Mouse (Mus musculus): ENCODE data around the gene Sh3rf3. TPM values are rescaled to one million over a fixed set of nuclear protein-coding genes. Genes with fewer than 3 reads are reported as not detected.

Sh3rf3 gene
- under 1 TPM in 1 of 26 experiments, not detected in 25; 0.98 TPM for total RNA-seq (2018; cell fraction: chromatin; rRNA removed)
- total RNA-seq (2018; cell fraction: cytosol; rRNA removed) = not detected
- total RNA-seq (2018; cell fraction: nucleus; rRNA removed) = not detected
- not detected in 3 replicates for polyA plus RNA-seq (2018)

DNA sequence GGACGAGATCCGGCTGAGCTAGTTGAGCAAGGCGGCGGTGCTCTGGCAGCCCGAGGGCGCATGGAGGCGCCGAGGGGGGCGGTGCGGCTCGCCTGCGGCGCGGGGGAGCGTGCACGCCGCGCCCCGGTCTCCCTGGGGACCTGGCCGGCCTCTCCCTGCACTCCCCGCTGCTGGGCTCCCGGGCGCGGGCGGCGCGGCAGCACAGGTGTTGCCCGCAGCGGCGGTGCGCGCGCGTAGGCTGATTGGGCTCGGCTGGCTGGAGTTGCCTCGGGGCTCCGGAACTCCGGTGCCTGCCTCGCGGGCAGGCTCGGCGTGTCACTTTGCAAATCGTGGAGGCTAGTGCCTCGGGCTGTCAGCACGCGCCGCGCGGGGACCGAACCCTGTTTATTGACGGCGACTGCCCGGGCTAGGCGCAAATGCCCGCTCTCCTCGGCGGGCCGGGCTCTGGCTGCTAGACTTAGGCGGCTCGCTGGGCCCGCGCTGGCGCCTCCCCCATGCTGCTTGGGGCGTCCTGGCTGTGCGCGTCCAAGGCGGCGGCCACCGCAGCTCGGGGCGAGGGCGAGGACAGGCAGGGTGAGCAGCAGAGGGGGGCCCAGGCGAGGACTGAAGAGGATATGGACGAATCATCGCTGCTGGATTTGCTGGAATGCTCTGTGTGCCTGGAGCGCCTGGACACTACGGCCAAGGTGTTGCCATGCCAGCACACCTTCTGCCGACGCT is at the start of gene Sh3rf3:
Gene Sh3rf3, plus strand, starts transcription at position 279 of the 720 bp plus-strand sequence.
- 2% methylated on average over 72 of the region's 79 CpGs for WGBS (ENCODE audit: missing documents)
- Histone ChIP-seq H3K36me3 (ENCODE audit: inconsistent target) (no peaks in the 10 kb centered on the region), H3K79me2 (ENCODE audit: inconsistent target) (no peaks in the 10 kb centered on the region), H3K27ac (no peak within 1 kb of the TSS), H3K4me3 (ENCODE audit: inconsistent target) (no peak within 1 kb of the TSS)

DNA sequence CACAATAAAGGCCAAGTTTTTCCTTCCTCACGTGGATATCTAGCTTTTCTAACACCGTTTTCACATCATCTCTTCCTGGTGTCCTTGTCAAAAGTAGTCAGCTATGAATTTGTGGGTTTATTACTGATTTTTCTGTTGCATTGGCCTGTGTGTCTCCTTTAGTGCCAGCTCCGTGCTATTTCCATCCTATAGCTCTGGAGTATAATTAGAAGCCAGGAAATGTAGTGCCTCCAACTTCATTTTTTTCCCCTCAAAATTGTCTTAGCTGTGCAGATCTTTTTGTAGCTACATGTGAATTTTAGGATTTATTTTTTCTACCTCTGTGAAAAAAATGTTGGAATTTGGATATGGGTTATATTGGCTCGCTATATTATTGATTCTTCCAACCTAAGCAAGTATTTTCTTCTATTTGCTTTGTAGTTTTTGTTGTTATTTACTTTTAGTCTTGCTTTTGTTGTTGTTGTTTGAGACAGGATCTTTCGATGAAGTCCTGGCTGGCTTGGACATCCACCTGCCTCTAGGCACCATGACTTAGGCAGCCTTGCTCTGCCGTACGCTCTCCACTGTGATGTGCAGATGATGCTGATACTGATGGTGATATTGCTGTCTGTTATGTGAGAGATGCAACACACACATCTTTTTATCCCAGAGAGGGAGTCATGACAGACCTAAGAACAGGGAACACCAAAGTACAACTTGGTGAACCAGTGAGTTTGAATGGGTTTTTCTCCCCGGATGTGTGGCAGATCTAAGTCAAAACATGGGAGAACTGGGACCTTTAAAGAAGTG is 24.5 kb upstream of the Sh3rf3 start:
- WGBS (ENCODE audit: missing documents) = 89% methylated on average over 8 of the region's 8 CpGs
- Histone ChIP-seq H3K4me3 (ENCODE audit: inconsistent target) (no peak overlapping the region), H3K79me2 (ENCODE audit: inconsistent target) (no peaks in the 10 kb centered on the region), H3K36me3 (ENCODE audit: inconsistent target) (no peaks in the 10 kb centered on the region), H3K27ac (no peak overlapping the region)

DNA sequence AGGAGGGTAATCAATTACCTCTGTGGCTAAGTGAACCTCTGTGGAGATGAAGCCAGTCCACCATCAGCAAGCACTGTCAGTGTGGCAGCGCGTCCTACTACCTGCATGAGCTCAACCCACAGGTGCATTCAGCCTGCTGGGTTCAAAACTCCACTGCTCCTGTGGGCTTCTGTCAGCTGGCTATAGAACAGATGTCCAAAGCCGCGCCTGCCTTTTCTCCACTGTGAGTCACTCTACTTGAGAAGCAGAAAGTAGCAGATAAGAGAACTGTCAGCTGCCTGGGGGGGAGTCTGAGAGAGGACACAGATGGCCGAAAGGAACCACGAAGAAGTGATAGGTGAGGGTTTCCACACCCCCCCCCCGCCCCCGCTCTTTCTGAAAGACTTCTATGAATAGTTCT is 15.6 kb upstream of the Sh3rf3 start:
- H3K4me3 ChIP-seq (ENCODE audit: inconsistent target) = no peak overlapping the region
- H3K27ac ChIP-seq = no peak overlapping the region
- H3K36me3 ChIP-seq (ENCODE audit: inconsistent target) = no peaks in the 10 kb centered on the region
- 92% methylated on average over 8 of the region's 8 CpGs for WGBS (ENCODE audit: missing documents)
- no peaks in the 10 kb centered on the region for H3K79me2 ChIP-seq (ENCODE audit: inconsistent target)

DNA sequence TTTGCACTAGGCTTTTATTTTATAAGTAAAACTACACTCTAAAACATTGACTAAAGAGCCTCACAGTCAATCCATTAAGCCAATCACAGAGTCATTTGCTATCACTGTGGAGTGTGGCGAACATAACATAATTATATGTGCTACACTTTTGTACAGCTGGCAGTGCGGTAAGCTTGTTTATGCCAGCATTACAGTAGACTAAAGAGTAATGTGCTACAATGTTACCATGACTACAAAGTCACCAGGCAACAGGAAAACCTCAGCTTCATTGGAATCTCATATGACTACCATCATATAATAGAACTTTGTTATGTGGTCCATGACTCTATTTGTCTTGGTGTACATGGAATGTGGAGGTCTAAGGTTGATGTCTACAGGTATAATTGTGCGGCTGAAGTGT is 15.0 kb upstream of the Sh3rf3 start:
- no peaks in the 10 kb centered on the region for H3K36me3 ChIP-seq (ENCODE audit: inconsistent target)
- no peaks in the 10 kb centered on the region for H3K79me2 ChIP-seq (ENCODE audit: inconsistent target)
- no peak overlapping the region for H3K27ac ChIP-seq
- H3K4me3 ChIP-seq (ENCODE audit: inconsistent target) = no peak overlapping the region
- WGBS (ENCODE audit: missing documents) = 88% methylated on average over 3 of the region's 3 CpGs

DNA sequence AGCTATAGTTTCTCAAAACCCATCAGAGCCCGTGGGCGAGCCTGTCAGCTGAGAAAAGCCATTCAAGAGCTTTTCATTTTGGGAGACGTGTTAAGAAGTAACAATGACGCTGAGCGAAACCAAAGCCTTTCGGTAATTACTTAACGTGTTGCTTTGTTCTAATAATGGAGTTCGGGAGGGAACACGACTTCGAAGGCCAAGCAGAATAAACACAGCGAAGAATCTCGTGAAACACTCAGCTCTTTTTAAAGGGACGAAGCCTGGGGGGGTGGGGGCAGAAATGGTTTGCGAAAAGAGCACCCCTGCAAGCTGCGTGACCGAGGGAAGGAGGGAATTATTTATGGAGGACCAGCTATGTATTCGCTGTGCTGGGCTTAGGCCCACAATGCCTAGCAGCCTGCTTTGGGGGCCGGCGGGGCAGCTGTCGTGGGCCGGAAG is 12.1 kb upstream of the Sh3rf3 start:
- no peak overlapping the region for H3K4me3 ChIP-seq (ENCODE audit: inconsistent target)
- H3K27ac ChIP-seq = no peak overlapping the region
- 89% methylated on average over 21 of the region's 21 CpGs for WGBS (ENCODE audit: missing documents)
- H3K36me3 ChIP-seq (ENCODE audit: inconsistent target) = no peaks in the 10 kb centered on the region
- no peaks in the 10 kb centered on the region for H3K79me2 ChIP-seq (ENCODE audit: inconsistent target)

DNA sequence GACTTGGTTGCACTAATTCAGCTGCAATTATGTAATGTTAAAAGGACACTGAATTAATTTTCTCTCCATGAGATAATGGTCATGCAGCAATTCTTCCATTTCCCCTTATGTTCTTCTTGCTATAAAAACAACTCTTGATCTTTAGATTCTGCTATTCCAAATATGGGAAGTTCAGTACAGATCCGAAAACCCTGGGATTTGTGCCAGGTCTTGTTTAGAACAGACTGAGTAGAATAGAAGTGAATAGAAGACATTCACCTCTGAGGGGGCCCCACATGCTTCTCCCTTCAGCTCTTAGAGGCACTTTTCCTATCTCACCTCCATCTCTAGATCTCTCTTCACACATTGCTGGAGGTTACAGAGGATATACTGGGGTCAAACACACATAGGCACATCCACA is 10.8 kb upstream of the Sh3rf3 start:
- WGBS (ENCODE audit: missing documents) = 67% methylated on average over 1 of the region's 1 CpGs
- H3K36me3 ChIP-seq (ENCODE audit: inconsistent target) = no peaks in the 10 kb centered on the region
- no peak overlapping the region for H3K4me3 ChIP-seq (ENCODE audit: inconsistent target)
- H3K27ac ChIP-seq = no peak overlapping the region
- no peaks in the 10 kb centered on the region for H3K79me2 ChIP-seq (ENCODE audit: inconsistent target)

DNA sequence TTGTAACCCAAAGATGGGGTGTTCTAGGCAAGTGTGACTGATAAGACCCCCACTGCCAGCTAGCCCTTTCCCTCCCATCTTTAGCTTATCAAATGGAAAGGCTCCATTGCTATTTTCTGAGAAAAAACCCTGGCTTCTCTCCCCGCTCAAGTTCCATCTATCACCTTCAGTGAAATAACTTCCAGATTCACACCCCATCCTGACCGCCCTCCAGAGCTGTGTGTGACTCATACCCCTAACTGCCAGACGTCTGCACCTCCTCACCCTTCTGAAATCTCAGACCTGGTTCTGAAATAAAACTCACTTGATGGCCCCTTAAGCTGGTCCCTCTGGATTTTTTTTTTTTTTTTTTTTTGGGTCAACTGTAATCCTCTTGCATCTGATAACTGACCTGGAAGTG is 5.2 kb upstream of the Sh3rf3 start:
- Histone ChIP-seq H3K27ac (no peak overlapping the region), H3K4me3 (ENCODE audit: inconsistent target) (no peak overlapping the region), H3K79me2 (ENCODE audit: inconsistent target) (no peaks in the 10 kb centered on the region), H3K36me3 (ENCODE audit: inconsistent target) (no peaks in the 10 kb centered on the region)
- whole genome bisulfite sequencing (ENCODE audit: missing documents) = 81% methylated on average over 3 of the region's 3 CpGs

DNA sequence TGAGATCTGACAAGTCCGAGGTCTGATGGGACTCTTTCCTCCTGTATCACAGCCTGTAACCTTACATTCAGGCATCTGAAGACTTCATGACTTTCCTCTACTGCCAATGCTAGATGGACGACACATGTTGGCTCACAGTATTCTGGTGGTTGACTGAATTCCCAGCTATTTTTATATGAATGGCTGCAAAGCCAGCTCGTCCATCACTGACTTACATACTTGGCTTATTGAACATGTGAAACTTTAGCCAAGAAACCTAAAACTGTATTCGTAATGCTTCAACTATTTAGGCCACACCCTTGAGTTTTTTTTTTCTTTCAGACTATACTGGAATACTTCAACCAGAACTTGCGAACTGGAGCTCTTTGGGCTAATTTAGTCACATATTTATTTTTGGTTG is 3.0 kb upstream of the Sh3rf3 start:
- Histone ChIP-seq H3K79me2 (ENCODE audit: inconsistent target) (no peaks in the 10 kb centered on the region), H3K27ac (no peak overlapping the region), H3K36me3 (ENCODE audit: inconsistent target) (no peaks in the 10 kb centered on the region), H3K4me3 (ENCODE audit: inconsistent target) (no peak overlapping the region)
- WGBS (ENCODE audit: missing documents) = 83% methylated on average over 5 of the region's 5 CpGs

DNA sequence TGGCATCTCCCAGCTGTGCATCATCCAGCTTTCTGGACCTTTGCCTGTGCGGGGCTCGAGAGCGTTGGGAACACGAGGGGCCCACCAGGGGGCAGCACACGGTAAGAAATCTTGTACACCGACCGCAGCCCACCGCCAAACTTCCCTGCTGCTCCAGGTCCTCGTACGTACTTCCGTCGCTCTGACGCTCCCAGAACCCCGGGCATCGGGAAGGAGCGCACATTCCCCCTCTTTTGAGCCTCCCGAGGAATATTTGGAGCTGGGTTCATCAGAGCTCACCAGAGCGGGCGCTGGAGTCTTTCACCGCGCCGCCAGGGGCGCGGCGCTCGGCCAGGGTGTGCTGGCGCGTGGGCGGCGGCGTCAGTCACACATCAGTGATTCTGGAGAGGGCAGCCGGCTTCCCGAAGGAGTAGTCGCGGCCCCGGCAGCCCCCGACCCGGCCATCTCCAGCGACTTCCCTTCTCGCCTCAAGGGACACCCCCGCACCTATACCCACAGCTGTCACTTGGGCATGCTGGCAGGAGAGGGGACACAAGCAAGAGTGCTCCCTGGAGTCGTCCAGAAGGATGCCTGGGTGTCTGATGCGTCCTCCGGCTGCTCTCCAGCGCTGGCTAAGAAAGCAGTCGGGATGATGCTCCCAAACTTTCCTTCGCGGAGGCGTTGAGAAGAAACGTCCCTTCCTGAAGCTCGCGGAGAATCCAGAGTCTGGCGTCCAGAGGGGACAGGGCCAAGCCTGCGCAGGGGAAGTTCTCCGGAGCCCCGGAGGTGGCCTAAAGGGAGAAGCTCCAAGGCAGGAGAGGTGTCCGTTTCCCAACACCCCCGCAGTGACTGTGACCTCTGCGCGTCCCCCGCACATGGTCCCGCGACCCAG is 714 bp upstream of the Sh3rf3 start:
- WGBS (ENCODE audit: missing documents) = 2% methylated on average over 63 of the region's 63 CpGs
- Histone ChIP-seq H3K36me3 (ENCODE audit: inconsistent target) (no peaks in the 10 kb centered on the region), H3K4me3 (ENCODE audit: inconsistent target) (no peak overlapping the region), H3K27ac (no peak overlapping the region), H3K79me2 (ENCODE audit: inconsistent target) (no peaks in the 10 kb centered on the region)

DNA sequence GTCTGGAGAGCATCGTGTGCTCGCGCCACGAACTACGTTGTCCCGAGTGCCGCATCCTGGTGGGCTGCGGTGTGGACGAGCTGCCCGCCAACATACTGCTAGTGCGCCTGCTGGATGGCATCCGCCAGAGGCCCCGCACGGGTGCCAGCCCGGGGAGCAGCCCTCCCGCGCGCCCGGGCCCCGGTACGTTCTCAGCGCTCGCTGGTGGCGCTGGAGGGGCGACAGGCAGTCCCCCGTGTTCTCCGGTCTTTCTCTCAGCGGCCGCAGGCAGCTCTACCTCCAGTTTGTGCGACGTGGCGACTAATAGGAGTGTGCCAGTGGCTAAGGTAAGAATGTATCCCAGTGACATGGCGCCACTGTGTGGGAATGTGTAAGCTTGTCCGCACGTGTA is 637 bp downstream of the Sh3rf3 start:
- Histone ChIP-seq H3K27ac (no peak overlapping the region), H3K36me3 (ENCODE audit: inconsistent target) (no peaks in the 10 kb centered on the region), H3K4me3 (ENCODE audit: inconsistent target) (no peak overlapping the region), H3K79me2 (ENCODE audit: inconsistent target) (no peaks in the 10 kb centered on the region)
- 5% methylated on average over 33 of the region's 35 CpGs for WGBS (ENCODE audit: missing documents)

DNA sequence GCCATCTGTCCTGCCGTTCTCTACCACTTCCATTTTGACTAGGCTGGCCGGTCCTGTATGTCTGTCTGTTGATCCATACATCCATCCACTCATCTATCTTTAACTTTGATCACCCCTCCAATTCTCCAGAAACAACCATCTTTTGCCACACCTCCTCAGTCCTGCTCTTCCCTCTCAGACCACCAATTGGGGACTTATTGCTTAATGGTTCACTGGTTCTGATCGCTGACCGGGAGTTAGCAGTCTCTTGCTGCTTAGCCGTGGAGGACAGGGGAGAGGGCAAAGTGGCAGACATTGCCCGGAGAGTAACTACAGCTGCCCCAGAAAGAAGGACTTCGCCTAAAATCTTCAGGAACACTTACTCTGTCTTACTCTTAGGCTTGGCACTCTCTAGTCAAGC is 1.3 kb downstream of the Sh3rf3 start:
- no peaks in the 10 kb centered on the region for H3K79me2 ChIP-seq (ENCODE audit: inconsistent target)
- no peaks in the 10 kb centered on the region for H3K36me3 ChIP-seq (ENCODE audit: inconsistent target)
- 82% methylated on average over 7 of the region's 7 CpGs for WGBS (ENCODE audit: missing documents)
- no peak overlapping the region for H3K4me3 ChIP-seq (ENCODE audit: inconsistent target)
- no peak overlapping the region for H3K27ac ChIP-seq

DNA sequence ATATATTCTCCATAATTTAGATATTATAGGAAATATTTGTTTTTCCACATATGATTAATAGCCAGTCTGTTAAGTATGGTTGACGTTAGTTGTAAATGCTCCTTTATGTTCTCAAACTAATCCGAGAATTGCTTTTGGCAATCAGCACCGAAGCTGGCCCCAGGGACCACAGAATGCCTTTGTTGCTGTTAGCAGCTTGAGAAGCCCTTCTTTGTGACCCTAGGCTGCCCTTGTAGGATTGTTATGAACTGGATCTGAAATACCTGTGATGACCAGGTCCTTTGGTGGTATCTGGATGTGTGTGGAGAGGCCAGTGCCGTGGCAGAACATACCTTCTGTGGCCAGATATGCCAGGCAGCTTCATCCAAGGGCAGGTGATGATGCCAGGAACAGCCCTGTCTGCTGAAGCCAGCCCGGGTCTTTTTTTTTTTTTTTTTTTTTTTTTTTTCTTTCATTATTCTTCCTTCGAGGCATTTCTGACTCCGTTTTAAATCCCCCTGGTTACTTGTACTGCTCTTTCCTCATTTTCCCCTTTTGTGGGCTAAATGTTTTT is 10.9 kb downstream of the Sh3rf3 start:
- 93% methylated on average over 6 of the region's 7 CpGs for WGBS (ENCODE audit: missing documents)
- Histone ChIP-seq H3K36me3 (ENCODE audit: inconsistent target) (no peaks in the 10 kb centered on the region), H3K79me2 (ENCODE audit: inconsistent target) (no peaks in the 10 kb centered on the region), H3K27ac (no peak overlapping the region), H3K4me3 (ENCODE audit: inconsistent target) (no peak overlapping the region)

DNA sequence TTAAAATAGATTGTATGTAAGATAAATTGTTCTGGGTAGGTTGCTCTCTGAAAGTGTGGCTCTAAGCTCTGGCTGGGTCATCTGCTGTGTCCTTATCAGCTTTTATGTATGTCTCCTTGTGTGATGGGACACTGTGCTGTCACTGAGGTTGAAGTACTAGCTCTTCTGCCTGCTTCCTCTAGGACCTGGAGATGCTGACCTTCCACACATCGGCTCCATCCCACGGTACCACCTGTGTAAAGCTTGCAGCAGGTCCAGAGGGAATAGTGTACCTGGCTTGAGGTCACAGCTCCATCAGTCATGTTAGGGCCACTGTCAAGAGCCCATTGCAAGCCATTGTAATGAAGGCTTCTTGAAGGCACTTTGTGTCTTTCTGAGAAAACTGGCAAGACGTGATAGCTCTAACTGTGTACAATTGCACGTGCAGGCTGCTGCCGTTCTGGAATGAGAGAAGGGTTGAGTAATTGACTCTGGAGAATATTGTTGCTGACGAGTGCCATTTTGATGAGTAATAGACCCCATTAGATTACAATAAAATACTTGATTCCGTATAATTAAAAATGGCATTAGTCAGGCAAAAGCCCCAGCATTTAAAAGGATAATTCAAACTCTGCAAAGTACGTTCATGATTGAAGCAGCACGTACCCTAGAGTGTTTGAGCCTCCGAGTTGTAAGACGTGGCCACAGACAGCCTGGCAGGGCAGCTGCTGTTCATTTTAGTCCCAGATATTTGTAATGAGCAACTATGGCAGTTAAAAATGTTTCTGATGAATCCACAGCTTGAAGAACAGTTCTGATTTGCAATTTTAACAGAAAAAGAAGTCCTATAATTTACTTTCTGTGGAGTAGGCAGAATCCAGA is 16.3 kb downstream of the Sh3rf3 start:
- H3K27ac ChIP-seq = no peak overlapping the region
- no peaks in the 10 kb centered on the region for H3K36me3 ChIP-seq (ENCODE audit: inconsistent target)
- H3K79me2 ChIP-seq (ENCODE audit: inconsistent target) = no peaks in the 10 kb centered on the region
- no peak overlapping the region for H3K4me3 ChIP-seq (ENCODE audit: inconsistent target)
- 91% methylated on average over 11 of the region's 11 CpGs for WGBS (ENCODE audit: missing documents)

All from macrophage (primary cell).